Mouse (Mus musculus) bone marrow macrophage, adult 2 months (primary cell): Measurements from ENCODE around the gene Psmb1. TPM values are rescaled to one million over a fixed set of nuclear protein-coding genes. Genes with fewer than 3 reads are reported as not detected.

Experiments used
- H3K27ac ChIP-seq: 2 replicates; pipeline ENCODE4 v1.5.1; 2012; ENCODE audit warnings: low read depth, low read length; ENCODE audit not compliant: insufficient read depth
- H3K4me1 ChIP-seq: 2 replicates; pipeline ENCODE4 v1.6.1; 2012; ENCODE audit warnings: low read length; ENCODE audit not compliant: control insufficient read depth, insufficient read depth
- H3K4me3 ChIP-seq: 2 replicates; pipeline ENCODE4 v1.5.1; 2012; ENCODE audit warnings: mild to moderate bottlenecking, low read length, moderate library complexity; ENCODE audit not compliant: insufficient read depth
- CTCF ChIP-seq: IDR thresholded peaks from 2 replicates; pipeline ENCODE4 v1.5.1; 2012; ENCODE audit warnings: low read depth, mild to moderate bottlenecking, low read length, moderate library complexity
- POLR2A ChIP-seq: IDR thresholded peaks from 2 replicates; pipeline ENCODE4 v1.6.1; 2012; ENCODE audit warnings: mild to moderate bottlenecking, low read depth, low read length, borderline replicate concordance
- polyA plus RNA-seq: library from polyadenylated mRNA; stranded (reverse); fragments of >200 nt; gene quantifications from 2 replicates; pipeline ENCODE4 v1.2.4, GENCODE M21; 2012; ENCODE audit not compliant: missing spikeins, insufficient read depth, insufficient read length

The Psmb1 gene
- polyA plus RNA-seq, 1 experiment: 146 TPM

DNA sequence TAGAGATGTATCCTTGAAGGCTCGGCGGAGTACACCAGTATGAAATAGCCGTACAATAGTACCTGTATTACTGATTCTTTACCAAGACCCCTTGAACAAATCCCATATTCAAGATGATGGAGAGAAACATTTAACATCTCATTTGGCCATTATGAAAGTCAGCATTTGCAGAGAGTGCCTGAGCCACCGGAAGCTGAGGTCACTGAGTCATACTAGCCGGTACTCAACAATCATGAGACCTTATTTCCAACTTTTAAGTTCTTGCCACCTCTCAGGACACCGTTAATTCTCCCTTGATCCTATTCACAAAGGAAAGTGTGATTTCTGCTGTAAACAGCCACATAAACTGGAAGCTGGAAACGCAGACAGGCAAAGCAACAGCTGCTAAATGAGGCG, 59.5 kb downstream of the Psmb1 start:
- no peak overlapping the region for H3K4me3 ChIP-seq
- H3K27ac ChIP-seq: peak overlapping the region; percentile 74
- peaks cover 26% of the 10 kb centered on the region for H3K4me1 ChIP-seq
- no peak for TF ChIP-seq CTCF
- TF ChIP-seq POLR2A: no peak

GRCm38 (mm10) chr17:15434748-15435147, 64.8 kb downstream of the Psmb1 start:
- H3K27ac ChIP-seq: no peak overlapping the region

GRCm38 (mm10) chr17:15432036-15432435, 67.5 kb downstream of the Psmb1 start:
- no peak overlapping the region for H3K4me3 ChIP-seq
- H3K27ac ChIP-seq: no peak overlapping the region
- no peak for TF ChIP-seq CTCF
- no peak for TF ChIP-seq POLR2A
- peaks cover 11% of the 10 kb centered on the region for H3K4me1 ChIP-seq

More at GRCm38 (mm10) chr17:15434748-15435147, 64.8 kb downstream of the Psmb1 start:
- Histone ChIP-seq H3K4me1 (peaks cover 19% of the 10 kb centered on the region), H3K4me3 (no peak overlapping the region)
- TF ChIP-seq POLR2A (no peak), CTCF (no peak)

DNA sequence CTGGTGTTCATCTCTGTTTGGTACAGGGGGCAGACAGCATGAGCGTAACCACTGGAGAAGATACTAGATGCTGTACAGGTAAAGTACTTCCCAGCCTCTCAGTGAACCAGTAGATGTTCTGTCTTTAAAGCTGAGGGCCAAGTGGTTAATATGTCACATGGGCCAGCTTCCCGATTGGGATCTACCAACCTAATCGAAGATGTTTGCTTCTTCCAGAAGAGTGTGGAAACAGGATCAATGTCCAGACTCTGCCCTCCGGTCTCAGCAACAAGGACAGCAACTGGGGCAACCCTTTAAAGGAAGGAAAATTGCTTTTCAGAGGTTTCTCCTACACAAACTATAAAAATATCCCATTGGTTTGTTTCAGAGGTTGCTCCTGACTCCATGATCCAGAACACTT, 68.0 kb downstream of the Psmb1 start:
- TF ChIP-seq POLR2A: no peak
- no peak for TF ChIP-seq CTCF
- H3K4me1 ChIP-seq: peaks cover 11% of the 10 kb centered on the region
- H3K27ac ChIP-seq: no peak overlapping the region
- H3K4me3 ChIP-seq: no peak overlapping the region

DNA sequence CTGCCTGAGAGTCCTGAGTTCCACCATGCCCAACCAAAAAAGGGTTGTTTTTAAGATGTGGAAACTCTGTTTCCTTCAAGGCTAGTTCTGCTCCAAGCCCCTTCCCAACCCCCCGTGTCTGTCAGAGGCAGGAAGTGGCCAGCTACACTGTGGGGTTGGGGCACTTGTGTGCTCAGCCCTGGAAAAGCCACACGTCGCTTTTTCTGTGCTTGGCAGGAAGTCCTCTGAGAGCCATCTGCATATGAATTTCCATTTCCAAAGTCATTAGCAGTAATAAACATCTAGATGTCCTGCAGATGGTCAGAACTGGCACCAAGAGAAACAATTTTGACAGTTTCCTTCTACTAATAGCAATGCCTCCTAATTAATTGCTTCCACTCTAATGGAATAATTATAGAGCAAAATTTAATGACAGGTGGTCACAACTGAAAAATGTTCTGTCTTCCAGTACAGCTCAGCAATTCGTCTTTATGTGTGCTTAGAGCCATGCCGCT, 68.5 kb downstream of the Psmb1 start:
- peak overlapping the region; percentile 3; the same call in 1 of the 2 replicates for H3K27ac ChIP-seq
- no peak overlapping the region for H3K4me3 ChIP-seq
- TF ChIP-seq POLR2A (no peak), CTCF (no peak)
- peaks cover 11% of the 10 kb centered on the region for H3K4me1 ChIP-seq

DNA sequence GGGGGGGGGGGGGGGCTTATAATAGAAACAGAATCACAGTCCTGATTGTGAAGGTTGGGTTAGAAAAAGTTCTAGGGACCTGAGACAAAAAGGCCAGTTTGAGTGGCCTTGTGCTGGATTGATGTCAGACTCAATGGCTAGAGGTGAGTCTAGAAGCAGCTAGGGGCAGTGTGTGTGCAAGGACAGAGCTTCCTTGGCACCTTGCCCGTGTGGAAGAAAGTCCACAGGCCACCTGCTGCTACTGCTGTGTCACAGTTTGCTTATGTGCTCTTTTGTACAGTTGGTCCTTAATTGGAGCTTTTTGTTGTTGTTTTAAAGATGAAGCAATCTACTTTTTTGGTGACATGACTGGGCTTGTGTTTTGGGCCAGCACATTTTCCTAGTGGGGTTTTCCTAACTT, 69.6 kb downstream of the Psmb1 start:
- Histone ChIP-seq H3K27ac (no peak overlapping the region), H3K4me1 (peaks cover 11% of the 10 kb centered on the region), H3K4me3 (no peak overlapping the region)
- TF ChIP-seq CTCF (no peak), POLR2A (no peak)

- H3K27ac ChIP-seq: no peak overlapping the region
- TF ChIP-seq CTCF: no peak
- TF ChIP-seq POLR2A: no peak
- peaks cover 11% of the 10 kb centered on the region for H3K4me1 ChIP-seq
Measured at GRCm38 (mm10) chr17:15429451-15429850, 70.1 kb downstream of the Psmb1 start.

GRCm38 (mm10) chr17:15425931-15426330, 73.6 kb downstream of the Psmb1 start:
- no peak overlapping the region for H3K27ac ChIP-seq
- TF ChIP-seq CTCF (no peak), POLR2A (no peak)
- peaks cover 9% of the 10 kb centered on the region for H3K4me1 ChIP-seq
- no peak overlapping the region for H3K4me3 ChIP-seq

More at GRCm38 (mm10) chr17:15429451-15429850, 70.1 kb downstream of the Psmb1 start:
- no peak overlapping the region for H3K4me3 ChIP-seq

Other genes with a start within 250 kb of the Psmb1 start
- gene Dll1, start 122.9 kb downstream of the Psmb1 start, polyA plus RNA-seq: not detected in 2 replicates
- gene Fam120b, start 103.5 kb downstream of the Psmb1 start, polyA plus RNA-seq: 21.8 and 22.7 TPM in 2 replicates
- gene Tbp, start 137 bp upstream of the Psmb1 start, polyA plus RNA-seq: 29.9 and 33.7 TPM in 2 replicates
- 21.9 and 32.4 TPM in 2 replicates for gene Pdcd2, start 27.6 kb upstream of the Psmb1 start, polyA plus RNA-seq
- 12.3 and 12.5 TPM in 2 replicates for gene Prdm9, start 64.6 kb upstream of the Psmb1 start, polyA plus RNA-seq
- 32.2 and 33.6 TPM in 2 replicates for gene Chd1, start 205.2 kb upstream of the Psmb1 start, polyA plus RNA-seq